Mouse (Mus musculus) adrenal gland, adult 10 weeks (tissue): Measurements from ENCODE around the gene Lim2. TPM values are rescaled to one million over a fixed set of nuclear protein-coding genes. Genes with fewer than 3 reads are reported as not detected.

Experiments
- polyA plus RNA-seq: library from polyadenylated mRNA; stranded (reverse); fragments of 350-450 nt; fragmentation: Illumina TruSeq; extraction: RNeasy Lipid Tissue Mini Kit (QIAGEN cat#74804); gene quantifications from one replicate; pipeline ENCODE4 v1.2.3, GENCODE M21; 2014; ENCODE audit warnings: low read depth, low replicate concordance

Lim2 gene
- polyA plus RNA-seq, result not detected

GRCm38 (mm10) chr7:43427406-43427805, at the start of gene Lim2:
Gene Lim2, plus strand, starts transcription at chr7:43427670.

GRCm38 (mm10) chr7:43408131-43408553, 19.3 kb upstream of the Lim2 start, which contains the start of gene Siglecg:
Gene Siglecg, plus strand, starts transcription at chr7:43408204.

GRCm38 (mm10) chr7:43436341-43437255, 9.1 kb downstream of the Lim2 start, which contains the start of gene Nkg7:
Gene Nkg7, plus strand, starts transcription at chr7:43437073.

GRCm38 (mm10) chr7:43440482-43440881, 13.0 kb downstream of the Lim2 start, which contains the start of gene Cldnd2:
Gene Cldnd2, plus strand, starts transcription at chr7:43440782.

DNA sequence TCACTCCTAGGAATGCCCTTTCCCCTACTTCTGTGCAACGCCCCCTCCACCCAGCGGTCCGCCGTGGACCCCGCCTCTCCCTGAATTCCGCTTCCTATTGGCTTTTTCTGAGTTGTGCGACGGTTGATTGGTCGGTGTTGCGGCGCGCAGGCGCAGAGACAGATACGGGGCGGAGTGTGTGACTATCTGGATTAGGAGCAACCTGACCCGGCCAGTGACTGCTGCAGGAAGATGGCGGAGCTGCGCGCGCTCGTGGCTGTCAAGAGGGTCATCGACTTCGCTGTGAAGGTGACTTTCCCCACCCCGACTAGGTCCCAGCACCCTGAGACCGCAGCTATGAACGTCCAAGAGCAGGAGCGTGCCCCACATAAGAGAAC, 16.4 kb downstream of the Lim2 start, which contains the start of the genes Etfb and Gm45233:
Gene Etfb (plus strand): TSS at position 167 of the 377 bp plus-strand sequence.
Gene Gm45233 (plus strand): TSS at position 212 of the 377 bp plus-strand sequence.

GRCm38 (mm10) chr7:43462851-43463250, 35.4 kb downstream of the Lim2 start, which contains the start of gene Vsig10l:
Gene Vsig10l, plus strand, starts transcription at chr7:43463151.

Other genes starting within 250 kb of the Lim2 start
- gene Zfp715, start 114.4 kb upstream of the Lim2 start, polyA plus RNA-seq, result 69.0 TPM
- not detected for gene Siglecf, start 76.3 kb upstream of the Lim2 start, polyA plus RNA-seq
- 0.17 TPM for gene Siglecg, start 19.5 kb upstream of the Lim2 start, polyA plus RNA-seq
- gene Nkg7, start 9.4 kb downstream of the Lim2 start, polyA plus RNA-seq, result not detected
- not detected for gene Cldnd2, start 13.1 kb downstream of the Lim2 start, polyA plus RNA-seq
- gene Etfb, start 16.4 kb downstream of the Lim2 start, polyA plus RNA-seq, result 20.5 TPM
- not detected for gene Gm45233, start 16.5 kb downstream of the Lim2 start, polyA plus RNA-seq
- gene Vsig10l, start 35.5 kb downstream of the Lim2 start, polyA plus RNA-seq, result 0.41 TPM
- not detected for gene Iglon5, start 62.4 kb downstream of the Lim2 start, polyA plus RNA-seq
- not detected for gene 4931406B18Rik, start 78.3 kb downstream of the Lim2 start, polyA plus RNA-seq
- gene Cd33, start 116.8 kb downstream of the Lim2 start, polyA plus RNA-seq, result 7.9 TPM
- 2.2 TPM for gene Zfp658, start 134.6 kb downstream of the Lim2 start, polyA plus RNA-seq
- 32.9 TPM for gene Zfp719, start 151.9 kb downstream of the Lim2 start, polyA plus RNA-seq
- not detected for gene Zfp819, start 179.5 kb downstream of the Lim2 start, polyA plus RNA-seq
- not detected for gene Ceacam18, start 207.0 kb downstream of the Lim2 start, polyA plus RNA-seq
- 0.76 TPM for gene Siglece, start 232.5 kb downstream of the Lim2 start, polyA plus RNA-seq
- gene Ctu1, start 244.3 kb downstream of the Lim2 start, polyA plus RNA-seq, result 2.8 TPM